Mouse (Mus musculus) T-cell, adult 2 months (primary cell): ENCODE measurements around the gene Lpp.
"Not testable (repeated sequence)": the region's sequence is repeated elsewhere in the genome, so short reads cannot be mapped to it uniquely, and the experiment has no call there.

ENCODE experiments used
- DNase-seq: peaks from one replicate; pipeline ENCODE4 v3.0.0; 2022; ENCODE audit warnings: low spot score

The Lpp gene

DNA sequence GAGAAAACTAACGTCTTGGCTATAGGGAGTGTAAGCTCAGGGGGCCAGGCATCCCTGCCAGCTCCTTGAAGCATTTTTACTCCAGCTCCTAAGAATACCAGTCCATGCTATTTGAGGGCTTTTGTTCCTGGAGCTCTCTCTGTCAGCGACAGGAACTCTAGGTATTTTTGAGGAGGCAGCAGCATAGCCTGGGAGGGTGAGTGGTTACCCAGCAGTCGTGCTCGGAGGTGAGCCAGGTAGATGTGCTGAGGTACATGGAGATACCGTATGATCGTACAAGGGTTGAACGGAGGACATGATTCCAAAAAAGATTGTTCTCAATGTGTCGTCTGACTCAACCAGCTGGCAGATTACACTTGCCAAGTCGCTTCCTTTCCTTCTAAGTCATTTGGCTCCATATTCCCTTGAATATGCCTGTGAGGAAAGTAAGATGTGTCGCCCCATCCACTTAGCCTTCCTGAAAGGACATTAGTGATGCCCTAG lies 597.8 kb downstream of the Lpp start:
- no peak for DNase-seq

DNA sequence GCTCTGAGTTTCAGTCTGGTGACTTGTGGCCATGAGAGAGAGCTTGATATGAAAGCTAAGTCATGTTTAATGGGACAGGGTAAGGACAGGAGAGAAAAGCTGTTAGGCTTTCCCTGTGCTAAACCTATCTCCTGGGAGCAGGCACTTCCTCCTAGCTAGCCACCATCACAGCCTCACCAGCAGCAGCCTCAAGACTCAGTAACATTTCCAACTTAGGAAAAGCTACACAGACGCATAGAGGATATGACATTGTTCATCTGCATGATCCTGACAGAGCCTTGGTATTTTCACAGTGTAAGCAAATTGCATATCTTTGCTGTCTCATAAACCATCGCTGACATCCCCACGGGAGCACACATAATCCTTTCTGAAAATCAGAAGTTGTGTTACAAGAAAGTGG lies 598.7 kb downstream of the Lpp start:
- DNase-seq: no peak

DNA sequence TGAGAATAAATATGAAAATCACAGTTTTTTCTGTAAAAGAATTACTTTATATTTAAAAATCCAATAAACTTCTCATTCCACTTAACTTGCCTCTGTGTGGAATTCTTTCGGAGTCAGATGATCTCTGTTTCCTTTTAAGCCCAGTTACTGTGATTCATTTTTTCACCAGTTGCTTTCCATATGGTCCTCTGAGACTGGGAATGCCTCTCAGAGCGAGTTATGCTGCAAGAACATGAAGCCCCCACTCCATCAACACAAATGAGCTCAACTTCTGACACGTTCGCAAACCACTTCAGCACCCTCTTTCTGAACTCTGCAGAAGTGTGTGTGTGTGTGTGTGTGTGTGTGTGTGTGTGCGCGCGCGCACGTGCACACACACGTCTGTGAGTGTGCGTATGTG lies 599.2 kb downstream of the Lpp start:
- DNase-seq: no peak

DNA sequence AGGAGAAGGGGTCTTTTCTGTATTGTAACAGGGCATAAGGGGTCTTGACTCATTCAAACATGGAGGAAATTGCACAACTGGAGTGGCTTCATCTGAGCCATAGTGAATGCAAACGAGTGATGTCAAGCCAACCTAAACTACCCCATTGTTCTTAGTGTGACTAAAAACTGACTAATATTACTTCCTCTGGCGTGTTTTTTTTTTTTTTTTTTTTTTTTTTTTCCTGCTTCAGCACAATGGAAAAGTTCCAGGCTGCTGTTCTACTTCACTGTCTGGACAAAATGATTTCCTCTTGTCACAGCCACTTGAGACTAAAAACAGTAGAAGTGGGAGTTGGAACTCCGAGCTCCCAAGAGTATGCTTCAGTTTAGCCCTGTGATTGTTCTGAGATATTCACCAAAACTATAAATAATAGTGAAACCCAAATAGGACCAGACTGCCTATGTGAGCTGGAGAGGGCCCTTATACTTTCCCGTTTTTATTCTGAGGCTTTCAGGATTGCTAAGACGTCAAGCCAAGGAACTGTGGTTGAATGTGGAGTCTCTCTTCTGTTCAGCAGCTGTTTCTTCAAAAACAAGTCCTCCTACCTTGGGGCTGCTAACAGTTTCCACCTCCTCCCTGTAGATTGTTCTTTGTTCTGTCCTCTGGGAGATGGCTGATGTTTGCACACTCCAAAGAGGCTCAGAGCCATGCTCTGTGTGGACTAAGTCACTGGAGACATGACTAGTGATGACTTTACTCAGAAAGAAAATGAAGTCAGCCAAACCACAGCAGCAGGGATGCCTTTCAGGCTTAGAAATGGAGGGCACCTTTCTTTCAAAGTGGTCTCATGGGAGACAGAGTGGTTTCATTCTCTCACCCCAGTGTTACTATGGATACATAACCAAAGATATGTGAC lies 617.9 kb downstream of the Lpp start:
- DNase-seq: no peak

DNA sequence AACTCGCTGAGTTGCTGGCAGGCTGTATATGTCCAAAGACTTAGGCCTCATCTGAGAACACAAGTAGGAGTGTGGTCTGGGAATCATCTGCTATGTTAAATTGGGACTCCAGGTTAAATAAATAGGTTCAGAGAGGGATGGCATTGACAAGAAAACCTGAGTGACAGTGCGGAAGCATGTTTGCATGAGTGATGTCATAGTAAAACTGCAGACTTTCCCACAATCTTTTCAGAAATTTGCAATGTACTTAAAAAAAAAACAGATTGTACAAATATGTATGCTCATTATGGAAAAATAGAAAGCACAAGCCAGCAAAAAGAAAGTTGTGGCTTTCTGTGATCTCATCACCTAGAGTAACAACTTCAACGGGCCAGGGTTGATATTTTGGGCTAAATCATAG lies 619.6 kb downstream of the Lpp start:
- DNase-seq: no peak

DNA sequence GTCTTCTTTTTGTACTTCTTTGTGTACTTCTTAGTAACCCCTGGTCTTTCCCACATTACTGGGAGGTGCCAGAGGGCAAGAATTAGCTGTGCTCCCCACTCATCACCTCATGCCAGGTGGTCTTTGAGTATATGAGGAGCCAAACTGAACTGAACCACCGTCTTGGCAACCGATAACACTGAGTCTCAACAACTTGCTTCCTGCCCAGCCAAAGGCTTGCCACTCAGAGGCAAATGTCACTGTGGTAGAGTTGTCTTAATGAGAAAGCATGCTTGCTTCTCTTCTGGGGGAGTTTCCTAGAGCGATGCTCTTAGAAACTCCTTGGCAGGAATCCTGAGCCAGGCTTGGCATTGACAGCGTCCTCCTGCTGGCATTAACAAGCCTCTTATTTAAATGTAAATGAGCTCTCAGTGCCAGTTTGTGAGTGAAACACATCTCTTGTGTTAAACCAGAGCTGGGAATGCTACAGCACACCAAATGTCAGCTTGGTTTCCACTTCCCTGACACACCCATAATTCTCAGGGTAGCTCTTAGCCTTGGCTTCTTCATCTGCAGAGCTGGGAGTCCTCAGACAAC lies 623.0 kb downstream of the Lpp start:
- DNase-seq: no peak

DNA sequence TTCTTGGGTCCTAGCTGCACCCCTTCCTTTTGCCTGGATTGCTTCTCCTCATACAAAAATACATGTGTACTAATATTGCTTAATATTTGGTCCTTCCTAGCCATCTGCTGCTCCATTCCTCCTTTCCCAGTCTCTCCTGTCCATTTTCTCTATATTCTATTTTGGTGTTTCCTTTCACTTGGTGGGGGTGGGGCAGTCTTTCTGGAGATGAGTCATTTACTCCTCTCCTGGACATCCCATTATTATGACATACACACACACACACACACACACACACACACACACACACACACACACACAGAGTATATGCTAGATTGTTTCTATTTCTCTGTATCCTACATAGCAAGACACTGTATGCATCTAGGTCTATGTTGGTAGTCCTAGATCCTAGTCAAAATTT lies 623.7 kb downstream of the Lpp start:
- DNase-seq: no peak

DNA sequence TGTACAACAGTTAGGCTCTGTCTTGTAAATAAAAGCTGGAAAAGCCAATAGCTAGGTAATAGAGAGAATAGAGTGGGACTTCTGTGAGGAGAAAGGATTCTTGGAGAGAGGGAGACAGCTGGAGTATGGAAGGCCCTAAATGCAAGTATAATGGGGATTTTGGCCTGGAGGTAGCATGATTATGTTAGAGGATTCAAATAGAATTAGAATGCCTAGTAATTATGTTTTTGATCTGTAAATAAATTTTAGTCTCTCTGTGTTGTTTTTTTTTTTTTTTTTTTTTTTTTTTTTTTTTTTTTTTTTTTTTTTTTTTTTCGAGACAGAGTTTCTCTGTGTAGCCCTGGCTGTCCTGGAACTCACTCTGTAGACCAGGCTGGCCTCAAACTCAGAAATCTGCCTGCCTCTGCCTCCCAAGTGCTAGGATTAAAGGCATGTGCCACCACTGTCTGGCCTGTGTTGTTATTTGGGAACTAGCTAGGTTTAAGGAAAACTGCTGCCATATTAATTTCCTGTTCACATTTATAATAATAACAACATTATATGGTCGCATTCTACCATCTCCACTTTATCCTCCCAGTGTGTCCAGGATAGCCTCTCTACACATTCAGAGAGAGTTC lies 628.5 kb downstream of the Lpp start:
- DNase-seq: not testable (repeated sequence)

DNA sequence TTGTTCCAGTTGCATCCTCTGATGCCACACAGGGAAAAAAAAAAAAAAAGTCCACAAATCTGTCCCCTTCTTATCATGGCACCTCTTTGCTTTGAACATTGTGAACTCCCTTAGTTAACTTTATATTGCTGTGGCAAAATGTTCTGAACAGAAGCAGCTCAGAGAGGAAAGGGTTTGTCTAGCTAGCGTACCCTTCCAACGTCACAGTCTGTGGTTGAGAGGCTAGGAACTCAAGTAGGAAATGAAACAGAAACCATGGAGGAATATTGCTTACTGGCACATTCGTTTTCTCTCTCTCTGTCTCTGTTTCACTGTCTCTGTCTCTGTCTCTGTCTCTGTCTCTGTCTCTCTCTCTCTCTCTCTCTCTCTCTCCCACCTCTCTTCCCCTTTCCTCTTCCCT lies 631.3 kb downstream of the Lpp start:
- DNase-seq: peak; percentile 18

DNA sequence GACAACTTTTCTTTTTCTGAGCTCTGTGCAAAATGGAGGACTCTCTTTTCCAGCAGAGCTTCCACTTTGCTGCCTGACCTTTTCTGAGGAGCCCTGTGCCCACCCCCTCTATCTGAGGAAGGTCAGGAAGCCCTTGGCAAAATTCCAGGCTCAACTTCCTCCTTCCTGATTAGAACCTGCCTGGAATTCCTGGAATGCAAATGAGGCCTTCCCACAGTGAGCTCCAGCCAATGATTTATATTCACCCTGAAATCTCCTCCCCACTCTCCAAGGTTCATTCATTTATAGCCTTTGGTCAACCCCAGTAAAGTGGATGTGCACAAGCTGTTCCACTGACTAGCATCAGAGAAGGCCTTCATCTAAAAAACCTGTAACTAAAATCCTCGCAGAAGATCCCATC lies 632.9 kb downstream of the Lpp start:
- no peak for DNase-seq

DNA sequence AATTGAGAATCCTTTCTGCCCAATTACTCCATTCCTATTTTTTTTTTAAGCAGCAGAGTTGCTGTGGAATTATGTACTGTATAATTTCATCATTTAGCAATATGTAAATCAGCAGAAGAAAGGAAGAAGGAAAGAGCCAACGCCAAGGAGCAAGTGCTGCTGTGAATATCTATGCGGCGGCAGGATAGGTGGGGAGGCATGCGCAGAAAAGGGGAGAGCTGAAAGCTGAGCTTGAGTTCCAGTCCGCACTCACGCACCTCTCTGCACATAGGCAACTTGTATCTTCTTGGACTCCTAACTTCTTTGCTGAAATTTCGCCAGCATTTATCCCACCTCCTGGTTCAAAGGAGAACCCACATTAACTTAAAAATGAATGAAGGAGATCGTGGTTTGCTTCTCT lies 636.2 kb downstream of the Lpp start:
- DNase-seq: no peak

DNA sequence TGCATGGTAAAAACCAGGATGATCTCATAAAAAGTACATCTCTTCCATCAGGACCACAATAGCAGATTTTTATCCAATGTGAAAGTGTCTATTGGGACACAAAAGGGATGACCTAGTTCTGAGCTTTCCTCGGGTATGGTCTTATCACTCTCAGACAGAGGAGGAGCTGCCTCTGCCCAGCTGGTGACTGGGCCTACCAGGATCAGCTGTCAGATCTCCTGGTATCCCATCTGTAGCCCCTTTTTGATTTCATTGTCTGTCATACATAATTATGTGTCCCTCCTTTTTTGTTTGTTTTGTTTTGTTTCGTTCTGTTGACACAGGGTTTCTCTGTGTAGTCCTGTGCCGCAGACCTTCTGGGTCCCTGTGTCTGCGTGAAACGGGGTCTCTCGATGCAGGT lies 644.1 kb downstream of the Lpp start:
- no peak for DNase-seq

DNA sequence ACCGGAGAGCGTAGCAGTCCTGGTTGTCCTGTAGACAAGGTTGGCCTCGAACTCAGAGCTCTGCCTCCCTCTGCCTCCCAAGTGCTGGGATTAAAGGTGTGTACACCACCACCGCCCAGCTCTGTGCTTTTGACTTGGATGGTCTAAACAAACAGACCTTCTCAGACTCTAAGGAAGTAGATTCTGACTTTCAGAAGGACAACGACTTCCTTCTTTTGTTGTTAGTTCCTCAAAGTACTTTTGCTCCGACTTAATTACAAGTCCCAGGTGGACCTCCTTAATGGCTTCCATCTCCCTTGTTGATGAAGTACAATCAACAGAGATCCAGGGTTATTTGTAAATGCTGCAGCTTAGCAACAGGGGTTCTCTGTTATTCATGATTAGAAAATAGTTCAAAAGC lies 645.2 kb downstream of the Lpp start:
- no peak for DNase-seq

DNA sequence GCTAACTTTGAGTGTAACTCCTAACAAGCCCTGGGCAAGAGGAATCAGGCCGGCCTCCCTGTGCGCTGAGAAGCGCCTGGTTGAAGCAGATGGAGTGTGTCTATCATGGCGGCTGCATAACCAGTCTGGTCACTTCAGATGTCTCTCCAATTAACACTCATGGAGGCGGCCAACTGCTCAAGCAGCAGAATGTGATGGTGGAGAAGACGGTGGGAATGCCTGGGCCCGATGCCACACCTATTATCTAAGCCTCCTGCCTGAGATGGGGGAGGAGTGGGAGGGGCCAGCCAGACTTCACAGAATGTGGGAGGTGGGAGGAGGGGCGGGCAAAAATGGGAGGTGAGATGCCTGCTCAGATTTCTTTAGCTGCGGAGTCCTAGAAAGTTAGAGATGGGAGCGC lies 646.6 kb downstream of the Lpp start:
- no peak for DNase-seq

DNA sequence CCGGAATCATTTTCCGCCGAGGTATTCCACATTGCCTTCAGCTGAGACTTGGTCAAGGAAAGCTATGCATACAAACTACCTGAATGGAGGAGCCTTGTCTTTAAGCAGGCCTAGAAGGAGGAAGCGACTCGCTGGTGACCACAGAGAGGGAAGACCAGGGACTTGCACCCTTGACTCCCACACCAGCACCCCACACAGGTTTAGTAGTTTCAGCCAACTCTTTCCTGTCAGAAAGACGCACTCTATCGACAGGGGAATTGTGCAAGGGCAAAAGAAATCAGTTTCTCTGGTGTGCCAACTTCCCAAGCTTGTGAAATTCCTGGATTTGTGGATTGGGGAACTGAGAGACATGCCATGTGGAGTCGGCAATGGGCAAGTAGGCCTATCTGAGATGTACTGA lies 647.9 kb downstream of the Lpp start:
- DNase-seq: no peak

DNA sequence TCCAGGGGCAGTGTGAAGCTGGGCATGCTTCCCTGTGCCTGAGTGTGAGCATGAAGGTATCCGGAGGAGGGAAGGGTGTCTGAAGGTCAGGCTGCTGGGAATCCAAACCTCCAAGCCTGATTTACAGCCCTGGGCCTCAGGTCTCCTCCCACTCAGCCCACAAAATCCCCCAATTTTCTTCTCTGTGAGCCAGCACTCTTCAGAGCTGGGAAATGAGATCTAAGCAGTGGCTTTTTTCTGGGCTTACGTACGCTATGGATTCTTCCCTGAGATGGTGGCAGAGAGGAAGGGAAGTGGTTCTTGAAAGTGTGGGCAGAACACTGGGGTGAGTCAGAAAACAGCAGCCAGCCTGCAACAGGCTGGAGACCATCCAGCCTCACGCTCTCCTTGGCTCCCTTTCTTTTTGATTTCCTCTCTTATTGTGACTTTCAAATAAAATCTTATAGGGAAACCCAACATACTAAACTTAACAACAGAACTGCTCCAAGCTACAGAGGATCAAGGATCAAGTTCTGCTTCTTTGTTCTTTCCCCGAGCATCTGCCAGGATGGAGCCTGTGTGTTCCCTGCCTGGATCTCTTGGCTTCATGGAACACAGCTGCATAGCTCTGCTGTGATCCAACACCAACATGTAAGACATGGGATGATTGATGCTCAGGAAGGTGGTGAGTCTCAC lies 648.7 kb downstream of the Lpp start:
- DNase-seq: no peak
